Mouse (Mus musculus) urinary bladder, adult 2 months (tissue): Measurements from ENCODE around the gene Tle3. TPM values are rescaled to one million over a fixed set of nuclear protein-coding genes. Genes with fewer than 3 reads are reported as not detected.

Experiments
- DNase-seq: peaks from one replicate; pipeline ENCODE4 v3.0.0; 2022; ENCODE audit warnings: low spot score
- polyA plus RNA-seq: library from polyadenylated mRNA; depleted of rRNA; stranded (reverse); fragments of >200 nt; gene quantifications from 2 replicates; pipeline ENCODE4 v1.2.3, GENCODE M21; 2012

Tle3 gene
- polyA plus RNA-seq, 1 experiment: 39.4 TPM

DNA sequence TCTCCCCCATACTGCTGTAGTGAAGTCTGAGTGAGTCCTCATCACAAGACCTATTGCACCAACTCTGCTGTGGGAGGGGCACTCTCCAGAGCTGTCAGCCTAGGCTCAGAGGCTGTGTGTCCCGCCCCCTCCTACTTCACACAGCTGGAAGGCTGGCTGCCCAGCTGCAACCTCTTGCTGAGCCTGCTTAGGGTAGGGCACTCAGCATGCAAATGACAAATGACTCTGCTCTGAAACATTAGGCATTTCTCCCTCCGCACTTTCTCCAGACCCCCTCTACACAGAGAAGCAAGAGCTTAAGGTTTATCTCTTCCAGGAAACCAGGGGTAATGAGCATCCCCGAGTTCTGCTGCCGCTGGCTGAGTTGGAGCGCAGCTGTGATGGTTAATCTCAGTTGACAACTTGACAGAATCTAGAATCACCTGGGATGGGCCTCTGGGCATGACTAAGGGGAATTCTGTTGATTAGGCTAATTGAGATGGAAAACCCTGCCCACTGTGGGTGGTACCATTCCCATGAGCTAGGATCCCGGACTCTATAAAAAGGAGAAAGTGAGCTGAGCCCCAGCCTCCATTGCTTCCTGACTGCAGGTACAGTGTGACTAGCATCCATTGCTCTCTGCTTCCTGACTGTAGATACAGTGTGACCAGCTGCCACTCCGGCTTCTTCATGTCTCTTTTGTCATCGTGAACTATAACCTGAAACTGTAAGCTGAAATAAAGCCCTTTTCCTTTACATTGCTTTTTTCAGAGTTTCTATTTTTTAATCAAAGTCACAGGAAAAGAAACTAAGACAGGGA lies 63.2 kb downstream of the Tle3 start:
- DNase-seq: no peak

DNA sequence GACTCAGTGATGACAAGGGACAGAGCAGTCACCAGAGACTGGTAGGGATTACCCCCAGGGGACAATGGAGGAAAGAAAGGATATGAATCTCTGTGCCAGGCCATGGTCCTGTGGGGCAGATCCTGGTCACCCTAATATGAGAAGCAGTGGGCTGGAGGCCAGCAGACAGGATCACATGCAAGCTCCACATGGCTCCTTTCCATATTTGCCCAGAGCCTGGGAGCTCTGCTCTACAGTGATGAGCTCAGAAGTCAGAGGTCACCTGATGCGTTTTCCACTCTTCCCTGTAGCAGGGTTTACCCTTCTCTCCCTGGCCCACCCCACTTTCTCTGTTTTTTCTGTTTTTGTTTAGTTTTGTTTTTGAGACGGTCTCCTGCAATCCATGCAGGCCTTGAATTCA lies 63.9 kb downstream of the Tle3 start:
- DNase-seq: no peak

DNA sequence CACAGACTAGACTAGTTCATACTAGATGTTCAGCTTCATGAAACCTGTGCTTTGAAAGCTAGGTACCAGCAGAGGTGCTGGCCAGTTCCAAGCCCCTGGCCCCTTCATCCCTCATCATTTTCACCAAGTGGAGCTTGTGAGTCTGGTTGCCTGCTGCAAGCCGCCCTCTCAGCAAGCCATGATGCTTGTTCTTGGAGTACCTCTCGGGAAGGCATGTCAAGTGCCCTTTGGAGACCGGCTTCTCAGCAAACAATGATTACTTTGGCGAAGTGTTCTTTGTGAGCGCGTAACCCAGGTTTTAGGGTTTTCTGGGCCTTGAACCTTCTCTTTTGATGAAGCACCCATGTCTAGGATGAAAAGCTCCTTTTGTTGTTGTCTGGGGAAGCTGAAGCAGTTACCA lies 64.6 kb downstream of the Tle3 start:
- DNase-seq: no peak

DNA sequence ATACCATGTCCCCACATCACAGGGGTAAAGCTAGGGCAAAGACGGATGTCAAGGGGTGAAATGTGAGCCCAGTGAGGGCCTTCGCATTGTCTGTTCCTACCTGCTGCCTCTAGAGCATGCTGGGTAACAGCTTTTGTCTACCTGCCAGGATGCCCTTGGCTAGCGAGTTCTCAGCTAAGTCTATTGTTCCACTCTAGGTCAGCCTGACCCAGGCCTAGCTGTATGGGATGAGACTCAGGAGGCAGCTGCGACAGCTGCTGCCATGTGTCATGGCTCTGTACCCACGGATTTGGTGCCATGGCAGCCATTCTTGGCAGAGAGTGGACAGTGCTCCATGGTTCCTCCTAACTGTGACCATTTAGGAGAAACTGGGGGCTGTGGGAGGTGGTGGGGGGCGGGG lies 66.9 kb downstream of the Tle3 start:
- DNase-seq: no peak

DNA sequence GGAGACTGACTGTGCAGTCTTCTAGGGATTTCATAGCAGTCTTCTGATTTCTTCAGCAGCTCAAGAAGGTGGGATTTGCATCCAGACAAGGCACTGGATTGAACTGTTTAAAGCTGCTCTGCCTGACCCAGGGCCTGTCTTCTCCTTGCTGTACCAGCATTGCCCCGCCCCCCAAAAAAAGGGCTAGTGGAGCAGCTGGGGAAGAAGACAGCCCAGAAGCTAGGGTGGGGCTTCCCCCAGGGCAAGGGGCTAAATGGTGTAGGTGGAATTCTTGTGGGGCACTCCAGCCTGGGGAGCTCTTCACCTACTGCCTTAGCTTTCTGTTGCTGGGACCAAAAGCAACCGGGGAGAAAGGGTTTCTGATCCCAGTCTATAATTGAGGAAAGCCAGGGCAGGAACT lies 67.8 kb downstream of the Tle3 start:
- no peak for DNase-seq

DNA sequence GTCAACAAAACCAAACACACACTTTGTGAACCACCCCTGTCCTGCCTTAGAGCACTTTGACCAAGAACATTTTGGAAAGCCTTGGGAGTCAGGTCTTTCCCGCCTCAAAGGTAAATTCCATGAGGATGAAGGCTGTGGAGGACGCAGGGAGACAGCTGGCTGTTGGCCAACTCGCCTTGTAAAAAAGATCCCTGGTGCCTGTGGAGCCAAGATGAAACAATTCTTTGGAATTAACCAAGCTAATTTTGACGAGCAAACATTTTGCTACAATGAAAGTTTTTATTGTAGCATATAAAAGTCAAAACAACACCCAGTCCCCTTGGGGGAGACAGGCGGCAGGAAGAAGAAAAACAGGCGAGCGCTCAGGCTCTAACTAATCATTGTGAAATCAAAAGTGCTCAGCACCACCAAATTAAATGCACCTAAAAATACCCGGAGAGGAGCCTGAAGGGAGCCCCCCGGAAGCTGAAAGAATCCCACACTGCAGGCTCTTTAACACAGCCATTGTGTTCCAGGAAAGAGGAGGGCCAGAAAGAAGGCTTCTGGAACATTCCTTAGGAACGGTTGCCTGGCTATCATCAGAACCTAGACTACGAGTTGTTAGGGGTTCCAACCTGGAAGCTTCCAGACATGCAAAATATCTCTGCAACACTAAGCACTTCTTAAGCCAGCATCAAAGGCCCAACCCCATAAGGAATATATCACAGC lies 69.2 kb downstream of the Tle3 start:
- no peak for DNase-seq

DNA sequence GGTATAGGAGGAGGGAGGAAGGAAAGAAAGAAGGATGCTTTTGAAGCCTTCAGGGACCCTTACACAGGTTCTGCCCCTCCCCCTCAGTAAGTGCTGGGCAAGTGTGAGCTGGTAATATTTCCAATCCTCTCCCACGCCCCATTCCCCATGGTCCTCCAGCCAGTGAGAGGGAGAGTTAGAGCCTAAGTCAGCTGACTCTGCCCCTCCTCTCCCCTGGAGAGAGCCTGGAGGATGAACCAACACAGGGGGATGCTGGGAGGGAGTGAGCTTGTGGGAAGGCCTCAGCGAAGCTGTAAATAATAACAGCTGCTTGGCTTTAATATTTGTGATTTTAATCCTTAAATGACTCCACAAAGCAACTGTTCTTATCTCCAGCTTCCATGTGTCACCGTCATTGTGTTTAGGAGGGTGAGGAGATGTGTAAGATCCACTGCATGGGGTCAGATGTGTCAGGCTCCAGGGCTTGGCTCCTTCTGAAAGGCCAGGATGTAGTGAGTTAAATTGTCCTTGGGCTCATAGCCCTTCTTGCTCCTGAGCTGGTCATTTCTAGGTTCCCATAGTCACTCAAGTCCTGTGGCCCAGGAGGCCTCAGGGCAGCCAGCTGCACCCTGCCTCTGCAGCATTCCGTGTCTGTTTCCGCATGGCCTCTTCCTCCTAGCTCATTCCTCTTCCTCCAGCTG lies 70.9 kb downstream of the Tle3 start:
- DNase-seq: no peak

DNA sequence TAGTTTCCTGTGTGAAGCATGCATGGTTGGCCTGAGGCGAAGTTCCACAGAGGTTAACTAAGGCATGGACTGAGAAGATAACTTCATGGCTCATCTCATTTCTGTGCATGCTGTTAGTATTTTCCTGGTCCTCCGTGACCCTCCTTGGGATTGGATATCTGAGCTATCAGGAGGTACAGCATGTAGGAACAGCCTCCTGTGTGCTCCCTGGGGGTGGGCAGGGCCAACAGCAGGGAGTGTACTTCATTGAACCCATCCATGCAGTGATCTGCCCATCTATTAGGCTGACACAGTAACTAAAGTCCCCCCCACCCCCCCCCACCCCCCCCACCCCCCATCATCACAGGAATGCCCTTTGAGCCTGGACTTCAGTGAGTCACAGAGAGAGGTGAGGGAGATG lies 73.0 kb downstream of the Tle3 start:
- DNase-seq: no peak

DNA sequence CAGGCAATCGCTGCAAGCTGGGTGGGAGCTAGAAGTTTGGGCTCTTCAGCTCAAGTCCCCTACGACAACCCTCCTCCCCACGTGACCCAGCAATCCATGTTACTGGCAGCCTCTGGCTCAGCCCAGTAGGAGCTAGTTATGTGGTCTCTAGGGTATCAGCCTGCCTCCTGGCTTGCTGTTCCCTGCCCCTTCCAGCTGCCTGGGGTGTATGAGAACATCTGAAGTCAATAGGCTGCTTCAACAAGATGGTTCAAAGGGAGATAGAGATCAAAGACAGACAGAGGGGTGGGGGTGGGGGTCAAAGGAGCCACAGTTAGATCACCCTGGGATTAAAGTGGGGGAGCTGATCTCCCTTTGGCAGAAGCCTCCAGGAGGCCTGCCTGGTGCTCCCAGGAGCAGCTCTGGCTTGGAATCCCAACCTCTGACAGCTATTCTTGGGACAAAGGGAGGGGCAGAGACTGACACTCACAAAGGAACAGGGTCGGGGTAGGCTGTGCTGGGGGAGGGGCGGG lies 73.6 kb downstream of the Tle3 start:
- no peak for DNase-seq

DNA sequence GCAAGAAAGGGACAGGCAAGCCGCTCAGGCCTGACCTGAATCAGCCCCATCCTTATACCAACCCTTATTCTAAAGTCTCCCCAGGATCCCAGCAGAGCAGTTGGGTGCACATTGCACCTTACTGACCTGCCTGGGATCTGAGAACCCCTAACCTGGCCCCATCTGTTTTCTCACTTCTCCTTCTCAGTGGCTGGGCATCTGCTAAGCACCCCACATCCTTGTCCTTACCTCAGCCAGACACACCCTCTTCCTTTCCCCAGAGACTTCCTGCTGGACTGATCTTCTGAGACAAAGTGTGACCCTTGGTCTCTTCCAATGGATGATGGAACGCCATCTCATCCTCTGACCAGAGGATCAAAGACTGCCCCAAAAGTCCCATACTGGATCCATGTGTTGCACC lies 74.8 kb downstream of the Tle3 start:
- DNase-seq: no peak

DNA sequence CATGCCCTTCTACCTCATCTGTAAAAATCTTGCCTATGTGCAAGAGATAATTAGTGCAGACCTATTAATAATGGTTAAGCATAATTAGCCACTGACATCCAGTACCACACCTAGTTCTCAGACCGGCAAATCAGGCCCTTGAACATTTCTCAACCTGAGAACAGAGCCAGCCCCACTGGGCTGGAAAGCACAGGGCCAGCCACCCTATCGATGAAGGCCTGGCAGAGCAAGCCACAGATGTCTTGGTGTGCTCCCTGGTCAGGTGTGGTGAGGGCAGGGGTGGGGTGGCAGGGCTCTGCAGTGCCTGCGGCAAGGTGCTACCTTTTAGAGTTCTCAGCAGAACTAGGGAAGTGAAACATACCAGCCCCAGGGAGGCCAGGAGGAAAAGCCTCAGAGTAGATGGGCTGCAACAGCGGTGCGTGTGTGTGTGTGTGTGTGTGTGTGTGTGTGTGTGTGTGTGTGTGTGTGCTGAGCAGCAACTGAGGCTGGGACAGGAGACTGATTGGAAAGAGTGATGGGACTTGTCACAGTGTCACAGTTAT lies 77.3 kb downstream of the Tle3 start:
- no peak for DNase-seq

DNA sequence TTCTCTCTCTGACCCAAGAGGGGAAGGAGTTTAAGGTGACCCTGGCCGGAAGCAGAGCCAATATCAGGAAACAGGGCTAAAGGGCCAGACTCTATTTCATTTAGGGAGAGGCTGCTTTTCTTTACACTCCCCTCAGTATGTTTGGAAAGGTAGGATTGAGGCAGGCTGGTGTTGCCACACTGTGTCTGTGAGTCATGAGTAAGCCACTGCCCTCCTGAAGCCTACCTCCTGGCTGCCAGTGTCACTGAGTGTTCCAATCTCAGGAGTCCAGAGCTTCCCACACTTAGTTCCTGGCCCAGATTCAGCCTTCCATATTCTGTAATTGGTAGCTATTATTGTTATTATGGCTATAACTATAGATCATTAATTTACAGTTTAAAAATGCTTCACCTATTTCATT lies 79.9 kb downstream of the Tle3 start:
- no peak for DNase-seq

DNA sequence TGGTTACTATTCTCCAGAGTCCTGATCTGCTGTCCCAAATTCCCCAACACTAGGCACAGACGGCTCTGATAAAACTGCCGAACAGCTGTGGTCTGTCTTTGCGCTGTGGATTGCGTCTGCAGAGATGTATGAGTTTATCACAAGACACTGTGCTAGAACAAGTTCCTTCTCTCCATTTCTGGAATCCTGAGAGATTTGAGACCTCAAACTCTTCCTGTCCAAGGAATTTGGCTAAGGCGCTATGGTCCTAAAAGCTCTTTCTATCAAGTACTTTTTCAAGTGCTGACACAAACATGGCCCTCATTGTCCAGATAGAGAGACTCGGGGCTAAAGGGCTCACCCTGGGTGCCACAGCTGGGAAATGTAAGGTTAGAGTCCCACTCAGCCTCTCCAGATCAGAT lies 83.7 kb downstream of the Tle3 start:
- no peak for DNase-seq

DNA sequence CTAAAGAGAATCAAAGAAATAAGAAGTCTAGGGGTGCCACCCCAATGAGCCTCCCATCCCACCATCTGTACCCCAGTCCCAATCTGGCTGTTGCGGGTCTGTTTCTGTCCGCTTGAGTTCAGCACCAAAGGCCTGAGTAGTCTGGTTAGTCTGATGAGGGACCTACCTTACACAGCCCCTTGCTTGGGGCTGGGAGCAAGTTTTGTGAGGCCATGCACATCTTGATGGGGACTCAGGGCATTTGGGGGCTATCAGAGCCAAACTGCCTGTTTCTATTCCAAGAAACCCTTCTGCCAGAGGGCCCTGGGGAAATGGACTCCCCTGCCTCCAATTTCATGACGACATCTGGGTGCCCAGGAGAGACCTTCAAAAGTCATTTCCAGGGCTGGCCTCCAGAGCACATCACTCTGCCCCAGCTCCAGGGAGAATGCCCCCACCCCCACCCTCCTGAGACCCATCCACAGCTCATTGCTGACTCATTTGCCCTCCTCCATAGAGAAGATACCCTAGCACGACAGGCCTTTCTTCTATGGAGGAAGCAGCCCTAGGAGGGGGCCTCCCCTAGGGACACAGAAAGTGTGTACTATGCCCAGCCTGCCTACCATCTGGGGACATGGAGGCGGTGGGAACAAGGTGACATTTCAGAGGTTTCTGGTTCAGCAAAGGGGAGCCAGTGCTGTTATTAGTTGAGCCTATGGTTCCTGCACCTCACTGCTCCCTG lies 84.4 kb downstream of the Tle3 start:
- no peak for DNase-seq

DNA sequence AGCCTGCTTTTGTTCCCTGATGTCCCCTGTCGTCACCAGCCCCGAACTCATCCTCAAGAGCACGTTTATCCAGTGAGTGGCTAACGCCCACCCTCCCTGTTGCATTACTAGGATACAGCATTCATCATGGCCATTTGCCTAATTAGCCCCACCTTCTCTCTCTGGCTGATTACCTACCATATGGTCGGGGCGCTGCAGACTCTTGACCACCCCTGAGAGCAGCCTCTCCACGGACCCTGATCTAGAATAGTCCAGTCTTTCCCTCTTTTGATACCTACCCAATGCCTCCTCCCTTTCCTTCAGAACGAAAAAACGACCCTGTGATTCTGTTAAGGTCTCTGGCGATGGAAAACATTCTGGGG lies 85.0 kb downstream of the Tle3 start:
- no peak for DNase-seq

DNA sequence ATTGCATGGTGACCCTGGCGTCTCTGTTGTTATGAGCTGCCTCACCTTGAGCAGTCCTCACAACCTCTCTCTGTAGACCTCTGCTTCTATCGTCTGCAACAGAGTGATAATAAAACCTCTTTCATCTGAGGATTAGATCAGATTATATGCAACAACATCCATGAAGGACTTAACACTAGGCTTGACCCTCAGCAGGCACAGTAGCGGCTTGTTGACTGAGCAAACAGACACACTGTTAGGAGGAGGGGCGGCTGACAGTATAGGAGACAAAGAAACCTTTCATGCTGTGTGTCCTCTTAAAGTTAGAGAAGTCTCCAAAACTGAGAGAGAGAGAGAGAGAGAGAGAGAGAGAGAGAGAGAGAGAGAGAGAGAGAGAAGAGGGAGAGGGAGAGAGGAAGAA lies 89.7 kb downstream of the Tle3 start:
- DNase-seq: no peak

DNA sequence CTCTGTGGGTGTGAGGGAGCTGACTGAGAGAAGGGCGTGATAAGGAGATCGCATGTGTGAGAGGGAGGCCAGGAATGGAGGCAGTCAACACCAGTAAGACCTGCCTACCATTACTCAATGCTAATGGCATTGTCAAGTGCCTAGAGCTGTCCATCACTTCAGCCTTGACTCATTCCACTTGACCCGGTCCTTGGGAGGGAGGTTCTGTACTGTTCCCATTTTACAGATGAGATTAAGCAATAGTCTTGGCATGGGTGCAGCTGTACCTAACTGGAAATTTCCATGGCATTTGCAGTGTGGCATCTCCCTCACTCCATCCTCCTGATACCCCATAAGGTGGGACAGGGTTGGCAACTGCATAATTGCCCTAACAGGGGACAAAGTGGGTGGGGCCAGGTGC lies 95.3 kb downstream of the Tle3 start:
- no peak for DNase-seq
